In genomic region chr3:54756058-54756457, GRCm38 (mm10) we compare ENCODE assay signal across 7 mouse cellular contexts. TPM values are rescaled to one million over a fixed set of nuclear protein-coding genes. Genes with fewer than 3 reads are reported as not detected.
A peak's percentile ranks its signal among the peaks of the same experiment; 100 is the strongest.
DNase-seq lines count a peak whose midpoint lies in the region; ATAC-seq and TF ChIP-seq lines count a peak whose summit lies in the region.

No protein-coding gene starts in this region.

- DNase-seq in ZHBTc4 (ENCODE audit: low read depth, low spot score), result peak; percentile 39
- peak; percentile 46 to 48 for DNase-seq in cerebellum, adult 2 months
- DNase-seq in forebrain, postnatal 0 days, result peak; percentile 11
- DNase-seq in kidney, adult 9 months, result peak; percentile 11
- DNase-seq in liver, embryonic 11.5 days (ENCODE audit: low spot score), result no peak

- ATAC-seq in forebrain, postnatal 0 days, result peak; percentile 34; the same call in 1 of the 2 replicates
- no peak for ATAC-seq in liver, embryonic 11.5 days (replicated peaks; ENCODE audit: low FRiP score)
- peak; percentile 45; the same call in 1 of the 2 replicates for ATAC-seq in neural tube, embryonic 12.5 days (ENCODE audit: low FRiP score, low read depth)
- no peak for ATAC-seq in activated CD4-positive, CD25-positive, alpha-beta regulatory T cell, adult 4 months

- H3K36me3 ChIP-seq in forebrain, postnatal 0 days (ENCODE audit: insufficient read depth), result peaks cover 12% of the 10 kb centered on the region
- H3K36me3 ChIP-seq in liver, embryonic 11.5 days (ENCODE audit: control insufficient read depth, insufficient read depth, low read length), result no peaks in the 10 kb centered on the region
- H3K36me3 ChIP-seq in neural tube, embryonic 12.5 days, result peaks cover 9% of the 10 kb centered on the region

- H3K4me3 ChIP-seq in cerebellum, adult 2 months (replicated peaks; ENCODE audit: insufficient read depth, low read depth, low read length), result peak overlapping the region; percentile 56
- H3K4me3 ChIP-seq in forebrain, postnatal 0 days (ENCODE audit: low read depth, low read length), result peak overlapping the region; percentile 45
- peak overlapping the region; percentile 61 for H3K4me3 ChIP-seq in liver, embryonic 11.5 days (ENCODE audit: low read depth, low read length)
- H3K4me3 ChIP-seq in neural tube, embryonic 12.5 days, result peak overlapping the region; percentile 58

- H3K27me3 ChIP-seq in cerebellum, adult 2 months (ENCODE audit: control insufficient read depth, insufficient read depth, low read length), result no peaks in the 10 kb centered on the region
- no peaks in the 10 kb centered on the region for H3K27me3 ChIP-seq in forebrain, postnatal 0 days (ENCODE audit: insufficient read depth, low read length)
- peaks cover 21% of the 10 kb centered on the region for H3K27me3 ChIP-seq in liver, embryonic 11.5 days (replicated peaks; ENCODE audit: control insufficient read depth, insufficient read depth, low read length)
- peaks cover 17% of the 10 kb centered on the region for H3K27me3 ChIP-seq in neural tube, embryonic 12.5 days (replicated peaks)

- TF ChIP-seq CTCF in cerebellum, adult 2 months (IDR thresholded peaks at IDR 0.05; ENCODE audit: borderline replicate concordance, insufficient read depth, low read depth, low read length), result no peak
- TF ChIP-seq CTCF in forebrain, postnatal 0 days (IDR thresholded peaks at IDR 0.05; ENCODE audit: low read depth), result no peak

- H3K4me1 ChIP-seq in cerebellum, adult 2 months (ENCODE audit: control insufficient read depth, insufficient read depth, low read length), result no peaks in the 10 kb centered on the region
- H3K4me1 ChIP-seq in forebrain, postnatal 0 days (ENCODE audit: insufficient read depth), result 0 out of 2 replicates have a peak, but pooled peaks cover 2% of the 10 kb centered on the region
- peaks cover 2% of the 10 kb centered on the region for H3K4me1 ChIP-seq in liver, embryonic 11.5 days (replicated peaks; ENCODE audit: control insufficient read depth, insufficient read depth, low read length)
- peaks cover 13% of the 10 kb centered on the region for H3K4me1 ChIP-seq in neural tube, embryonic 12.5 days

- WGBS in cerebellum, adult 2 months, result 1% methylated on average over 11 of the region's 11 CpGs
- 3% methylated on average over 11 of the region's 11 CpGs for WGBS in forebrain, postnatal 0 days
- 7% methylated on average over 11 of the region's 11 CpGs for WGBS in liver, embryonic 11.5 days
- 2% methylated on average over 11 of the region's 11 CpGs for WGBS in neural tube, embryonic 12.5 days

- TF ChIP-seq POLR2A in cerebellum, adult 2 months (IDR thresholded peaks at IDR 0.05; ENCODE audit: borderline replicate concordance, insufficient read depth, low read length), result no peak

- peak overlapping the region; percentile 54 for H3K9ac ChIP-seq in forebrain, postnatal 0 days
- H3K9ac ChIP-seq in liver, embryonic 11.5 days (ENCODE audit: low read depth, low read length), result no peak overlapping the region; the same call in 1 of the 2 replicates
- H3K9ac ChIP-seq in neural tube, embryonic 12.5 days, result peak overlapping the region; percentile 61

- H3K9me3 ChIP-seq in forebrain, postnatal 0 days (ENCODE audit: low read length), result no peaks in the 10 kb centered on the region
- H3K9me3 ChIP-seq in liver, embryonic 11.5 days (ENCODE audit: control insufficient read depth, low read length), result no peaks in the 10 kb centered on the region
- H3K9me3 ChIP-seq in neural tube, embryonic 12.5 days, result no peaks in the 10 kb centered on the region

- peak overlapping the region; percentile 48; the same call in 1 of the 2 replicates for H3K27ac ChIP-seq in cerebellum, adult 2 months (ENCODE audit: insufficient read depth, low read length)
- H3K27ac ChIP-seq in forebrain, postnatal 0 days (ENCODE audit: low read depth, low read length), result no peak overlapping the region
- H3K27ac ChIP-seq in liver, embryonic 11.5 days (ENCODE audit: low read depth, low read length), result no peak overlapping the region
- no peak overlapping the region for H3K27ac ChIP-seq in neural tube, embryonic 12.5 days

- peak overlapping the region; percentile 100 for H3K4me2 ChIP-seq in forebrain, postnatal 0 days (ENCODE audit: low read depth)
- H3K4me2 ChIP-seq in liver, embryonic 11.5 days, result peak overlapping the region; percentile 85
- H3K4me2 ChIP-seq in neural tube, embryonic 12.5 days (replicated peaks), result peak overlapping the region; percentile 100

RNA-seq across cellular contexts. Expression of gene Smad9, which starts 0.7 kb away (rescaled TPM):
- polyA plus RNA-seq in cerebellum, adult 2 months (2012; rRNA removed), result 13.7 and 15.5 TPM in 2 replicates
- total RNA-seq in forebrain, postnatal 0 days (2014; rRNA removed), result 1.6 and 2.7 TPM in 2 replicates
- 0.21 and 0.35 TPM in 2 replicates for polyA plus RNA-seq in forebrain, postnatal 0 days (2015; fragmentation: Nextera tagmentation; extraction: Ambion mirVana)
- 0.51 and 0.66 TPM in 2 replicates for polyA plus RNA-seq in liver, embryonic 11.5 days (2014; fragmentation: Nextera tagmentation; extraction: Ambion mirVana)
- 0.44 and 0.45 TPM in 2 replicates for polyA plus RNA-seq in neural tube, embryonic 12.5 days (2016; fragmentation: Nextera tagmentation; extraction: Ambion mirVana)
- not detected for polyA plus RNA-seq in activated CD4-positive, CD25-positive, alpha-beta regulatory T cell, adult 4 months (2017; shearing (Covaris generic))

RNA-seq across cellular contexts. Expression of gene Alg5, which starts 20.7 kb away (rescaled TPM):
- polyA plus RNA-seq in cerebellum, adult 2 months (2012; rRNA removed), result 25.9 and 26.0 TPM in 2 replicates
- 24.8 and 26.1 TPM in 2 replicates for total RNA-seq in forebrain, postnatal 0 days (2014; rRNA removed)
- 74.7 and 83.5 TPM in 2 replicates for polyA plus RNA-seq in forebrain, postnatal 0 days (2015; fragmentation: Nextera tagmentation; extraction: Ambion mirVana)
- 48.9 and 49.3 TPM in 2 replicates for polyA plus RNA-seq in liver, embryonic 11.5 days (2014; fragmentation: Nextera tagmentation; extraction: Ambion mirVana)
- polyA plus RNA-seq in neural tube, embryonic 12.5 days (2016; fragmentation: Nextera tagmentation; extraction: Ambion mirVana), result 44.2 and 45.5 TPM in 2 replicates
- 10 to 100 TPM; 76.6 to 88.1 TPM for polyA plus RNA-seq in activated CD4-positive, CD25-positive, alpha-beta regulatory T cell, adult 4 months (2017; shearing (Covaris generic))

RNA-seq across cellular contexts. Expression of gene Exosc8, which starts 20.9 kb away (rescaled TPM):
- polyA plus RNA-seq in cerebellum, adult 2 months (2012; rRNA removed), result 42.6 TPM in 2 replicates
- 39.8 and 56.4 TPM in 2 replicates for total RNA-seq in forebrain, postnatal 0 days (2014; rRNA removed)
- polyA plus RNA-seq in forebrain, postnatal 0 days (2015; fragmentation: Nextera tagmentation; extraction: Ambion mirVana), result 72.6 and 80.7 TPM in 2 replicates
- polyA plus RNA-seq in liver, embryonic 11.5 days (2014; fragmentation: Nextera tagmentation; extraction: Ambion mirVana), result 185 and 203 TPM in 2 replicates
- 96.2 and 98.1 TPM in 2 replicates for polyA plus RNA-seq in neural tube, embryonic 12.5 days (2016; fragmentation: Nextera tagmentation; extraction: Ambion mirVana)
- polyA plus RNA-seq in activated CD4-positive, CD25-positive, alpha-beta regulatory T cell, adult 4 months (2017; shearing (Covaris generic)), result 100 to 1,000 TPM; 205 to 218 TPM

RNA-seq across cellular contexts. Expression of gene Gm21958, which starts 41.9 kb away (rescaled TPM):
- not detected in 2 replicates for polyA plus RNA-seq in cerebellum, adult 2 months (2012; rRNA removed)
- not detected in 2 replicates for total RNA-seq in forebrain, postnatal 0 days (2014; rRNA removed)
- polyA plus RNA-seq in forebrain, postnatal 0 days (2015; fragmentation: Nextera tagmentation; extraction: Ambion mirVana), result 0.25 and 0.31 TPM in 2 replicates
- 0.91 TPM in 1 of 2 replicates, not detected in the other for polyA plus RNA-seq in liver, embryonic 11.5 days (2014; fragmentation: Nextera tagmentation; extraction: Ambion mirVana)
- polyA plus RNA-seq in neural tube, embryonic 12.5 days (2016; fragmentation: Nextera tagmentation; extraction: Ambion mirVana), result 1.1 TPM in 1 of 2 replicates, not detected in the other
- 1 to 10 TPM in 1 of 2 experiments, not detected in 1; 2.0 TPM for polyA plus RNA-seq in activated CD4-positive, CD25-positive, alpha-beta regulatory T cell, adult 4 months (2017; shearing (Covaris generic))

RNA-seq across cellular contexts. Expression of gene Rfxap, which starts 51.5 kb away (rescaled TPM):
- 61.4 and 69.0 TPM in 2 replicates for polyA plus RNA-seq in cerebellum, adult 2 months (2012; rRNA removed)
- 49.7 and 52.3 TPM in 2 replicates for total RNA-seq in forebrain, postnatal 0 days (2014; rRNA removed)
- 44.1 and 52.3 TPM in 2 replicates for polyA plus RNA-seq in forebrain, postnatal 0 days (2015; fragmentation: Nextera tagmentation; extraction: Ambion mirVana)
- polyA plus RNA-seq in liver, embryonic 11.5 days (2014; fragmentation: Nextera tagmentation; extraction: Ambion mirVana), result 38.1 and 38.7 TPM in 2 replicates
- polyA plus RNA-seq in neural tube, embryonic 12.5 days (2016; fragmentation: Nextera tagmentation; extraction: Ambion mirVana), result 59.7 and 67.0 TPM in 2 replicates
- 1 to 10 TPM; 3.9 to 6.9 TPM for polyA plus RNA-seq in activated CD4-positive, CD25-positive, alpha-beta regulatory T cell, adult 4 months (2017; shearing (Covaris generic))

Comparison
In these comparisons a context has a peak if more than half of its experiments do, and no peak if none do; other contexts are left out.
1. ATAC-seq: peak in forebrain, postnatal 0 days (single experiment) and neural tube, embryonic 12.5 days (single experiment); none in liver, embryonic 11.5 days (single experiment) and activated CD4-positive, CD25-positive, alpha-beta regulatory T cell, adult 4 months (single experiment).
2. Peak in every context shown above with its lines, with median percentiles within 50 percentile points of each other: H3K4me3 ChIP-seq and H3K4me2 ChIP-seq.